Mouse (Mus musculus) frontal cortex, postnatal 10 days (tissue): Measurements from ENCODE around the gene Gzmm.

Experiments used
- DNase-seq, 2 experiments: peaks; one replicate each; pipeline ENCODE4 v3.0.0; 2022; ENCODE audit warnings: low spot score in 2 of 2, mixed read lengths in 1 of 2

Gene Gzmm

GRCm38 (mm10) chr10:79680606-79681495 is 8.0 kb upstream of the Gzmm start:
- DNase-seq, result peak in 1 of 2 experiments; percentile 54

- peak; percentile 99 to 100 for DNase-seq
These were observed 7.1 kb upstream of the Gzmm start, which contains the start of gene Cdc34 for GRCm38 (mm10) chr10:79681591-79682245. Cdc34 (plus strand) TSS chr10:79682195.

GRCm38 (mm10) chr10:79682551-79682915 is 6.3 kb upstream of the Gzmm start:
- peak in 1 of 2 experiments; percentile 40 for DNase-seq

- peak in 1 of 2 experiments; percentile 60 for DNase-seq
These were observed 5.8 kb upstream of the Gzmm start for GRCm38 (mm10) chr10:79682916-79683582.

GRCm38 (mm10) chr10:79683726-79684640 is 4.8 kb upstream of the Gzmm start:
- DNase-seq, result no peak

- no peak for DNase-seq
These were observed 3.8 kb upstream of the Gzmm start for GRCm38 (mm10) chr10:79684770-79685600.

- no peak for DNase-seq
These were observed 2.6 kb upstream of the Gzmm start for GRCm38 (mm10) chr10:79686219-79686618.

GRCm38 (mm10) chr10:79686691-79687090 is 2.1 kb upstream of the Gzmm start:
- no peak for DNase-seq

GRCm38 (mm10) chr10:79687513-79687912 is 1.3 kb upstream of the Gzmm start:
- no peak for DNase-seq

GRCm38 (mm10) chr10:79689178-79689577 is 358 bp downstream of the Gzmm start:
- DNase-seq, result no peak

- DNase-seq, result no peak
These were observed 3.2 kb downstream of the Gzmm start for GRCm38 (mm10) chr10:79691986-79692548.

- no peak for DNase-seq
These were observed 5.0 kb downstream of the Gzmm start for GRCm38 (mm10) chr10:79693580-79694378.

- DNase-seq, result no peak
These were observed 5.5 kb downstream of the Gzmm start for GRCm38 (mm10) chr10:79694379-79694655.

- DNase-seq, result peak in 1 of 2 experiments; percentile 70
These were observed 6.7 kb downstream of the Gzmm start for GRCm38 (mm10) chr10:79695231-79696128.

GRCm38 (mm10) chr10:79696129-79696651 is 7.4 kb downstream of the Gzmm start:
- DNase-seq, result no peak

GRCm38 (mm10) chr10:79697916-79698315 is 9.1 kb downstream of the Gzmm start:
- no peak for DNase-seq

- no peak for DNase-seq
These were observed 9.6 kb downstream of the Gzmm start for GRCm38 (mm10) chr10:79698459-79698858.

GRCm38 (mm10) chr10:79700676-79701075 is 11.9 kb downstream of the Gzmm start:
- no peak for DNase-seq
